Mouse (Mus musculus) CH12.LX (cell line): Measurements from ENCODE around the gene Ogg1.

Experiments
- BHLHE40 ChIP-seq: IDR thresholded peaks from 2 replicates; pipeline ENCODE4 v1.6.1; 2011; ENCODE audit warnings: mild to moderate bottlenecking, low read depth, low read length, improper control_type of control experiment
- CHD2 ChIP-seq: IDR thresholded peaks from 2 replicates; pipeline ENCODE4 v1.6.1; 2011; ENCODE audit warnings: low read length, improper control_type of control experiment
- CTCF ChIP-seq, 2 experiments: IDR thresholded peaks in 1 of 2; conservative IDR thresholded peaks in 1 of 2; 2 replicates each; pipeline ENCODE4 v1.5.1; 2011 to 2012; ENCODE audit warnings: low read depth in 2 of 2, low read length in 2 of 2, improper control_type of control experiment in 1 of 2, inconsistent platforms in 1 of 2, mild to moderate bottlenecking in 1 of 2, moderate library complexity in 1 of 2
- E2F4 ChIP-seq: IDR thresholded peaks from 2 replicates; pipeline ENCODE4 v1.6.1; 2011; ENCODE audit warnings: low read depth, low read length, improper control_type of control experiment; ENCODE audit not compliant: insufficient replicate concordance
- EP300 ChIP-seq: IDR thresholded peaks from 2 replicates; pipeline ENCODE4 v1.6.1; 2011; ENCODE audit warnings: low read length, improper control_type of control experiment
- ETS1 ChIP-seq: conservative IDR thresholded peaks from 2 replicates; pipeline ENCODE4 v1.6.1; 2012; ENCODE audit warnings: low read depth, mild to moderate bottlenecking, inconsistent platforms, low read length, improper control_type of control experiment, moderate library complexity
- KAT2A ChIP-seq: IDR thresholded peaks from 2 replicates; pipeline ENCODE4 v1.6.1; 2012; ENCODE audit warnings: low read length, improper control_type of control experiment, inconsistent platforms; ENCODE audit not compliant: insufficient replicate concordance
- NELFE ChIP-seq: IDR thresholded peaks from 2 replicates; pipeline ENCODE4 v1.6.1; 2011; ENCODE audit warnings: low read depth, low read length, improper control_type of control experiment
- NRF1 ChIP-seq: IDR thresholded peaks from 2 replicates; pipeline ENCODE4 v1.6.1; 2014; ENCODE audit warnings: low read depth, mild to moderate bottlenecking, inconsistent platforms, low read length, improper control_type of control experiment, moderate library complexity
- POLR2A ChIP-seq: IDR thresholded peaks from 2 replicates; pipeline ENCODE4 v1.6.1; 2011; ENCODE audit warnings: low read depth, mild to moderate bottlenecking, improper control_type of control experiment, low read length
- RAD21 ChIP-seq: IDR thresholded peaks from 2 replicates; pipeline ENCODE4 v1.6.1; 2011; ENCODE audit warnings: low read depth, mild to moderate bottlenecking, low read length, improper control_type of control experiment, moderate library complexity
- RCOR1 ChIP-seq: conservative IDR thresholded peaks from 2 replicates; pipeline ENCODE4 v1.6.1; 2012; ENCODE audit warnings: low read depth, mild to moderate bottlenecking, inconsistent platforms, low read length, improper control_type of control experiment
- SMC3 ChIP-seq: IDR thresholded peaks from 2 replicates; pipeline ENCODE4 v1.6.1; 2011; ENCODE audit warnings: low read depth, low read length, improper control_type of control experiment
- USF1 ChIP-seq: IDR thresholded peaks from 2 replicates; pipeline ENCODE4 v1.6.1; 2014; ENCODE audit warnings: low read depth, mild to moderate bottlenecking, inconsistent platforms, low read length, improper control_type of control experiment

DNA sequence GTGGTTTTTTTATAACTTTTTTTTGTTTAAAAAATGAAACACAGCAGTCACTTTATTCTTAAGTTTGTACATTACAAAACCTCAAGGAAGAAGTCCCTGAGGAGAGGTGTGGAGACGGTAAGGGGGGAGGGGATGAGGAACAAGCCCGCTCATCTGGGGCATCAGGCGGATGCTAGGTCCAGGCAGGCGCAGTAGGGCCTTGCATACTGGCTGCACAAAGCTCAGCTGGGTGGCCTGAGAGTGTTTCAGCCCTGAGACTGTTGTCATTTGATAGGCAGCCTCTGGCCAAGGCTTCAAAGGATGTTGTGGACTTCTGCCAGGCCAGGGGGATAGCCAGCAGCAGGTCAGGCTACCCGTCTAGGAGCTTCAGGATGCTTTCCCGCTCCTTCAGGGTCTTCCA is 39.9 kb downstream of the Ogg1 start:
- TF ChIP-seq CTCF (conservative IDR thresholded peaks at IDR 0.05 in 1 of 2, IDR thresholded peaks at IDR 0.05 in 1 of 2; ENCODE audit: low read depth in 2 of 2, low read length in 2 of 2) (no peak), RCOR1 (no peak), USF1 (no peak), POLR2A (no peak), NELFE (no peak), KAT2A (no peak), EP300 (no peak), RAD21 (no peak), CHD2 (no peak), BHLHE40 (no peak), NRF1 (no peak), ETS1 (no peak), SMC3 (no peak), E2F4 (no peak)
